Mouse (Mus musculus) heart, adult 8-10 months (tissue): Measurements from ENCODE around the gene Ttc23. TPM values are rescaled to one million over a fixed set of nuclear protein-coding genes. Genes with fewer than 3 reads are reported as not detected.

ENCODE experiments used
- DNase-seq: peaks from one replicate; pipeline ENCODE4 v3.0.0; 2022; ENCODE audit warnings: low spot score
- total RNA-seq, 4 experiments: library from RNA; stranded (reverse); gene quantifications; 2 replicates each; pipeline ENCODE4 v1.2.4; 2022

Gene Ttc23
- total RNA-seq, 4 experiments from 2014 or later: 16.2 to 18.6 (median 17.4) TPM

GRCm38 (mm10) chr7:67695906-67696305 is 48.7 kb downstream of the Ttc23 start:
- DNase-seq: no peak

- DNase-seq: peak; percentile 46
Measured at GRCm38 (mm10) chr7:67697892-67698630, 50.9 kb downstream of the Ttc23 start.

- DNase-seq: no peak
Measured at GRCm38 (mm10) chr7:67699301-67699700, 52.1 kb downstream of the Ttc23 start.

- DNase-seq: peak; percentile 35
Measured at GRCm38 (mm10) chr7:67700846-67701245, 53.6 kb downstream of the Ttc23 start.

- no peak for DNase-seq
Measured at GRCm38 (mm10) chr7:67701252-67701914, 54.2 kb downstream of the Ttc23 start.

GRCm38 (mm10) chr7:67708160-67708559 is 61.0 kb downstream of the Ttc23 start:
- DNase-seq: no peak

- DNase-seq: no peak
Measured at GRCm38 (mm10) chr7:67710216-67710615, 63.0 kb downstream of the Ttc23 start.

- DNase-seq: peak; percentile 26
Measured at GRCm38 (mm10) chr7:67713820-67714510, 66.8 kb downstream of the Ttc23 start.

GRCm38 (mm10) chr7:67715176-67715575 is 68.0 kb downstream of the Ttc23 start:
- peak; percentile 67 for DNase-seq

- DNase-seq: no peak
Measured at GRCm38 (mm10) chr7:67716213-67716878, 69.1 kb downstream of the Ttc23 start.

- DNase-seq: no peak
Measured at GRCm38 (mm10) chr7:67716925-67717324, 69.7 kb downstream of the Ttc23 start.

- DNase-seq: no peak
Measured at GRCm38 (mm10) chr7:67717520-67717919, 70.3 kb downstream of the Ttc23 start.

GRCm38 (mm10) chr7:67718804-67719203 is 71.6 kb downstream of the Ttc23 start:
- DNase-seq: peak; percentile 21

- DNase-seq: no peak
Measured at GRCm38 (mm10) chr7:67722163-67722562, 75.0 kb downstream of the Ttc23 start.

- no peak for DNase-seq
Measured at GRCm38 (mm10) chr7:67724536-67724935, 77.3 kb downstream of the Ttc23 start.

- no peak for DNase-seq
Measured at GRCm38 (mm10) chr7:67725016-67725415, 77.8 kb downstream of the Ttc23 start.

- no peak for DNase-seq
Measured at GRCm38 (mm10) chr7:67728203-67728602, 81.0 kb downstream of the Ttc23 start.

- no peak for DNase-seq
Measured at GRCm38 (mm10) chr7:67728809-67729208, 81.6 kb downstream of the Ttc23 start.

GRCm38 (mm10) chr7:67730431-67731110 is 83.4 kb downstream of the Ttc23 start:
- DNase-seq: no peak

GRCm38 (mm10) chr7:67732276-67732675 is 85.1 kb downstream of the Ttc23 start:
- DNase-seq: no peak

- DNase-seq: peak; percentile 41
Measured at GRCm38 (mm10) chr7:67740382-67740781, 93.2 kb downstream of the Ttc23 start.
